Mouse (Mus musculus) cerebellum, adult 2 months (tissue): ENCODE measurements around the gene Parp3.

ENCODE experiments used
- CTCF ChIP-seq: fragments of 200-500 bp; IDR thresholded peaks from 2 replicates; pipeline ENCODE4 v1.5.1; 2011; ENCODE audit warnings: low read depth, mild to moderate bottlenecking, control low read depth, low read length, moderate library complexity, borderline replicate concordance; ENCODE audit not compliant: insufficient read depth
- POLR2A ChIP-seq: fragments of 200-500 bp; IDR thresholded peaks from 2 replicates; pipeline ENCODE4 v1.6.1; 2011; ENCODE audit warnings: low read length, control low read depth, borderline replicate concordance; ENCODE audit not compliant: insufficient read depth

- TF ChIP-seq POLR2A (no peak), CTCF (no peak)
Measured at GRCm38 (mm10) chr9:106519433-106519832, 42.7 kb upstream of the Parp3 start.
